ENCODE assay signal across 18 mouse cellular contexts in genomic region chr4:55730266-55730665, GRCm38 (mm10).
DNase-seq lines count a peak whose midpoint lies in the region; ATAC-seq and TF ChIP-seq lines count a peak whose summit lies in the region.
"Had no signal": no experiment of that assay in that cellular context is flagged by ENCODE, and none has a peak within 500 bp of the region (broad histone marks: within the 10 kb centered on the region; RNA-seq: fewer than 3 reads in every experiment).

No protein-coding gene starts in this region.

- WGBS in forebrain, embryonic 13.5 days = 83% methylated on average over 4 of the region's 4 CpGs
- 82% methylated on average over 4 of the region's 4 CpGs for WGBS in forebrain, embryonic 12.5 days
- WGBS in hindbrain, embryonic 11.5 days = 83% methylated on average over 4 of the region's 4 CpGs

- no peaks in the 10 kb centered on the region for H3K27me3 ChIP-seq in forebrain, embryonic 13.5 days
- no peaks in the 10 kb centered on the region for H3K27me3 ChIP-seq in forebrain, embryonic 12.5 days
- no peaks in the 10 kb centered on the region for H3K27me3 ChIP-seq in hindbrain, embryonic 11.5 days (ENCODE audit: control insufficient read depth, insufficient read depth, low read length)
- H3K27me3 ChIP-seq: embryonic facial prominence, embryonic 12.5 days; limb, embryonic 12.5 days; liver, embryonic 13.5 days; neural tube, embryonic 12.5 days had no signal

- H3K27ac ChIP-seq in forebrain, embryonic 13.5 days = no peak overlapping the region
- no peak overlapping the region for H3K27ac ChIP-seq in forebrain, embryonic 12.5 days
- peak overlapping the region; percentile 70 for H3K27ac ChIP-seq in embryonic fibroblast, embryonic 13.5 days (ENCODE audit: insufficient read depth, low read length)
- no peak overlapping the region for H3K27ac ChIP-seq in hindbrain, embryonic 11.5 days (ENCODE audit: low read depth, low read length)
- H3K27ac ChIP-seq: embryonic facial prominence, embryonic 12.5 days; hindbrain, postnatal 0 days; kidney, postnatal 0 days; limb, embryonic 12.5 days; liver, embryonic 13.5 days; neural tube, embryonic 12.5 days had no signal

- DNase-seq in lung, postnatal 36 days = peak; percentile 53
- no peak for DNase-seq in lung, postnatal 10 days
- DNase-seq in kidney, postnatal 14 days = no peak
- DNase-seq in embryo, embryonic 10 days (ENCODE audit: low spot score) = no peak
- no peak for DNase-seq in hindbrain, embryonic 11.5 days (ENCODE audit: low spot score)
- DNase-seq: cerebellum, adult 11-12 months; heart, postnatal 4 days; kidney, adult 11 months; liver, embryonic 13.5 days; thymus, adult 18-20 months had no signal

- H3K4me2 ChIP-seq in forebrain, embryonic 13.5 days = no peak overlapping the region
- H3K4me2 ChIP-seq in forebrain, embryonic 12.5 days = no peak overlapping the region
- no peak overlapping the region for H3K4me2 ChIP-seq in hindbrain, embryonic 11.5 days (replicated peaks; ENCODE audit: low read depth, low read length)
- H3K4me2 ChIP-seq: embryonic facial prominence, embryonic 12.5 days; limb, embryonic 12.5 days; liver, embryonic 13.5 days; neural tube, embryonic 12.5 days had no signal

- no peak overlapping the region for H3K9ac ChIP-seq in forebrain, embryonic 13.5 days
- H3K9ac ChIP-seq in forebrain, embryonic 12.5 days = no peak overlapping the region
- H3K9ac ChIP-seq in hindbrain, embryonic 11.5 days (ENCODE audit: low read depth, low read length) = no peak overlapping the region
- H3K9ac ChIP-seq: embryonic facial prominence, embryonic 12.5 days; limb, embryonic 12.5 days; liver, embryonic 13.5 days; neural tube, embryonic 12.5 days had no signal

- H3K4me1 ChIP-seq in forebrain, embryonic 13.5 days = peaks cover 11% of the 10 kb centered on the region; the same call in 1 of the 2 replicates
- H3K4me1 ChIP-seq in forebrain, embryonic 12.5 days = no peaks in the 10 kb centered on the region; the same call in 1 of the 2 replicates
- H3K4me1 ChIP-seq in embryonic fibroblast, embryonic 13.5 days (ENCODE audit: control insufficient read depth, insufficient read depth, low read length) = peaks cover 24% of the 10 kb centered on the region
- H3K4me1 ChIP-seq in hindbrain, embryonic 11.5 days (replicated peaks; ENCODE audit: control insufficient read depth, insufficient read depth, low read length) = no peaks in the 10 kb centered on the region
- H3K4me1 ChIP-seq: embryonic facial prominence, embryonic 12.5 days; limb, embryonic 12.5 days; liver, embryonic 13.5 days; neural tube, embryonic 12.5 days had no signal

- no peak for TF ChIP-seq CTCF in embryonic fibroblast, embryonic 13.5 days (IDR thresholded peaks at IDR 0.05; ENCODE audit: borderline replicate concordance, insufficient read depth, low read length)

- 0 out of 2 replicates have a peak, but pooled peaks have one; percentile 21 for ATAC-seq in forebrain, embryonic 13.5 days
- ATAC-seq in forebrain, embryonic 12.5 days (ENCODE audit: low FRiP score) = no peak
- no peak for ATAC-seq in hindbrain, embryonic 11.5 days (ENCODE audit: low FRiP score)
- ATAC-seq: hindbrain, postnatal 0 days had no signal

- H3K4me3 ChIP-seq in forebrain, embryonic 13.5 days = no peak overlapping the region
- H3K4me3 ChIP-seq in forebrain, embryonic 12.5 days (replicated peaks) = no peak overlapping the region
- no peak overlapping the region for H3K4me3 ChIP-seq in embryonic fibroblast, embryonic 13.5 days (ENCODE audit: insufficient read depth, low read length)
- H3K4me3 ChIP-seq in hindbrain, embryonic 11.5 days (ENCODE audit: low read depth, low read length) = no peak overlapping the region
- H3K4me3 ChIP-seq: embryonic facial prominence, embryonic 12.5 days; limb, embryonic 12.5 days; liver, embryonic 13.5 days; neural tube, embryonic 12.5 days had no signal

- H3K36me3 ChIP-seq in forebrain, embryonic 13.5 days (ENCODE audit: poor library complexity, severe bottlenecking) = no peaks in the 10 kb centered on the region
- H3K36me3 ChIP-seq in forebrain, embryonic 12.5 days (replicated peaks) = no peaks in the 10 kb centered on the region
- no peaks in the 10 kb centered on the region for H3K36me3 ChIP-seq in hindbrain, embryonic 11.5 days (ENCODE audit: control insufficient read depth, insufficient read depth, low read length)
- H3K36me3 ChIP-seq: embryonic facial prominence, embryonic 12.5 days; limb, embryonic 12.5 days; liver, embryonic 13.5 days; neural tube, embryonic 12.5 days had no signal

- no peaks in the 10 kb centered on the region for H3K9me3 ChIP-seq in forebrain, embryonic 13.5 days (replicated peaks)
- no peaks in the 10 kb centered on the region for H3K9me3 ChIP-seq in forebrain, embryonic 12.5 days
- H3K9me3 ChIP-seq in hindbrain, embryonic 11.5 days (ENCODE audit: control insufficient read depth, low read length) = no peaks in the 10 kb centered on the region
- H3K9me3 ChIP-seq: embryonic facial prominence, embryonic 12.5 days; limb, embryonic 12.5 days; liver, embryonic 13.5 days; neural tube, embryonic 12.5 days had no signal

- TF ChIP-seq POLR2A in embryonic fibroblast, embryonic 13.5 days (IDR thresholded peaks at IDR 0.05; ENCODE audit: low read depth, low read length) = peak; percentile 33; the same call in 1 of the 2 replicates
